Mouse (Mus musculus): ENCODE data around the gene Ppil6.

The Ppil6 gene

GRCm38 (mm10) chr10:41489708-41490517, at the start of gene Ppil6, which contains the start of gene Smpd2:
Gene Ppil6, plus strand, starts transcription at chr10:41490439.
Gene Smpd2, minus strand, starts transcription at chr10:41490369.
- peak; percentile 97 to 98 for DNase-seq

GRCm38 (mm10) chr10:41448216-41448615, 42.0 kb upstream of the Ppil6 start:
- DNase-seq, result no peak

- DNase-seq, result no peak
Measured at GRCm38 (mm10) chr10:41449684-41450083, 40.6 kb upstream of the Ppil6 start.

- DNase-seq, result peak; percentile 97
Measured at GRCm38 (mm10) chr10:41450137-41450670, 40.0 kb upstream of the Ppil6 start, which contains the start of gene Zbtb24. Gene Zbtb24, plus strand, starts transcription at chr10:41450383.

GRCm38 (mm10) chr10:41450780-41451522, 39.3 kb upstream of the Ppil6 start:
- no peak for DNase-seq

GRCm38 (mm10) chr10:41451656-41452055, 38.6 kb upstream of the Ppil6 start:
- no peak for DNase-seq

- DNase-seq, result no peak
Measured at GRCm38 (mm10) chr10:41452791-41453190, 37.4 kb upstream of the Ppil6 start.

GRCm38 (mm10) chr10:41459990-41460389, 30.2 kb upstream of the Ppil6 start:
- no peak for DNase-seq

- no peak for DNase-seq
Measured at GRCm38 (mm10) chr10:41460501-41460900, 29.7 kb upstream of the Ppil6 start.

GRCm38 (mm10) chr10:41461057-41461722, 29.0 kb upstream of the Ppil6 start:
- DNase-seq, result no peak

- DNase-seq, result no peak
Measured at GRCm38 (mm10) chr10:41464401-41464955, 25.8 kb upstream of the Ppil6 start.

GRCm38 (mm10) chr10:41467325-41467724, 22.9 kb upstream of the Ppil6 start:
- DNase-seq, result no peak

GRCm38 (mm10) chr10:41470693-41471092, 19.5 kb upstream of the Ppil6 start:
- DNase-seq, result no peak

GRCm38 (mm10) chr10:41472534-41472933, 17.7 kb upstream of the Ppil6 start:
- DNase-seq, result no peak

- DNase-seq, result no peak
Measured at GRCm38 (mm10) chr10:41472962-41473481, 17.2 kb upstream of the Ppil6 start.

- DNase-seq, result peak in 1 of 2 experiments; percentile 47
Measured at GRCm38 (mm10) chr10:41473782-41474468, 16.3 kb upstream of the Ppil6 start.

GRCm38 (mm10) chr10:41474981-41475391, 15.3 kb upstream of the Ppil6 start:
- DNase-seq, result peak; percentile 69 to 77

- DNase-seq, result peak; percentile 82 to 87
Measured at GRCm38 (mm10) chr10:41476171-41477017, 13.8 kb upstream of the Ppil6 start, which contains the start of gene Mical1. Gene Mical1, plus strand, starts transcription at chr10:41476314.

- peak in 1 of 2 experiments; percentile 42 for DNase-seq
Measured at GRCm38 (mm10) chr10:41477018-41477277, 13.3 kb upstream of the Ppil6 start.

GRCm38 (mm10) chr10:41477278-41478181, 12.7 kb upstream of the Ppil6 start:
- peak; percentile 79 to 88 for DNase-seq

Measured in lung, postnatal 4 days (tissue).